Mouse (Mus musculus) embryonic facial prominence, embryonic 13.5 days (tissue): ENCODE measurements around the gene Rcbtb2. TPM values are rescaled to one million over a fixed set of nuclear protein-coding genes. Genes with fewer than 3 reads are reported as not detected.
A peak's percentile ranks its signal among the peaks of the same experiment; 100 is the strongest.

ENCODE experiments used
- ATAC-seq: fragments of 200-750 bp; cut with Nextera tagmentation; 2 replicates; pipeline ENCODE4 v1.8.0; 2017; ENCODE audit warnings: low read depth; ENCODE audit not compliant: insufficient number of reproducible peaks, insufficient read depth, low FRiP score, low TSS enrichment
- H3K27ac ChIP-seq: fragments of 300-500 bp; sonication (generic); 2 replicates; pipeline ENCODE4 v1.5.1; 2015; ENCODE audit warnings: moderate library complexity, mild to moderate bottlenecking, inconsistent platforms
- H3K27me3 ChIP-seq: fragments of 300-500 bp; sonication (generic); 2 replicates; pipeline ENCODE4 v1.6.1; 2015; ENCODE audit warnings: mild to moderate bottlenecking, inconsistent platforms
- H3K36me3 ChIP-seq: fragments of 300-500 bp; sonication (generic); 2 replicates; pipeline ENCODE4 v1.6.1; 2015; ENCODE audit warnings: mild to moderate bottlenecking, inconsistent platforms
- H3K4me1 ChIP-seq: fragments of 300-500 bp; sonication (generic); 2 replicates; pipeline ENCODE4 v1.6.1; 2015; ENCODE audit warnings: inconsistent platforms
- H3K4me2 ChIP-seq: fragments of 300-500 bp; sonication (generic); 2 replicates; pipeline ENCODE4 v1.6.1; 2015; ENCODE audit warnings: moderate library complexity, mild to moderate bottlenecking, inconsistent platforms
- H3K4me3 ChIP-seq: fragments of 300-500 bp; sonication (generic); 2 replicates; pipeline ENCODE4 v1.5.1; 2015; ENCODE audit warnings: mild to moderate bottlenecking, inconsistent platforms
- H3K9ac ChIP-seq: fragments of 300-500 bp; sonication (generic); 2 replicates; pipeline ENCODE4 v1.6.1; 2015; ENCODE audit warnings: mild to moderate bottlenecking, inconsistent platforms
- H3K9me3 ChIP-seq: fragments of 300-500 bp; sonication (generic); 2 replicates; pipeline ENCODE4 v1.6.1; 2016; ENCODE audit warnings: inconsistent platforms
- WGBS: fragments of 180-500 bp; shearing (Covaris S2); methylation state at CpG from one replicate; pipeline ENCODE4 v1.1.7; 2015; ENCODE audit warnings: mixed read lengths; 5-methylcytosine and 5-hydroxymethylcytosine counted together
- polyA plus RNA-seq: library from polyadenylated mRNA; unstranded; fragments of >200 nt; fragmentation: Nextera tagmentation; extraction: Ambion mirVana; gene quantifications from 2 replicates; pipeline ENCODE4 v1.2.1, GENCODE M21; 2015

Rcbtb2 gene
- polyA plus RNA-seq, 1 experiment from 2014 or later = 122 TPM

DNA sequence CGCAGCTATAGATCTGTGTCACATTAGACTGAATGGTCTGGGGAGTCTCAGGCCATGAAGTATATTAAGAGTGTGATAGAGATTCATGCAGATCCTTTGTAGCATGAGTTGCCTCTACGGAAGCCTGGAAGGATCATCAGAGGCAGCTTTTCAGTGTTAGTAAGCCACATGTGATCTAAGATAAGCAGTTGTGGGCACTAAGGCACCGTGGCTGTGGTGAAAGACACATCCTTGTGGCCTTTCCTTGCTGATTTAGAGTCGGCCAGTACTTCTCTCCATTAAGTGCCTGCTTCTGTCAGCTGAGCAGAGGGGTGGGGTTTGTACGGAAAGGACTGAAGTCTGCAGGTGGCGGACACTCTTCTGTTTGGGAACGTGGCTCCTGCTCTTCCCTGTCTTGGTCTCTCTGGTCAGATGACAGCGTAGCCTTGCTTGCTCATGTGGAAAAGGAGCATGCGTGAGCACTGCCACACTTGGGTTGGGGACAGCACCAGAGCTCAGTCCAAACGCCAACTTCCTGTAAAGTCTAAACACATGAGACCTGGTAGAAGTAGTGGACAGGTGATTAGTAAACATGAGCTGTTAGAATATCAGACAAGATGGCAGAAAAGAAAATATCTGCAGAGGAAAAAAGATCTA is 40.6 kb downstream of the Rcbtb2 start:
- 91% methylated on average over 10 of the region's 10 CpGs for WGBS
- peaks cover 90% of the 10 kb centered on the region for H3K36me3 ChIP-seq

DNA sequence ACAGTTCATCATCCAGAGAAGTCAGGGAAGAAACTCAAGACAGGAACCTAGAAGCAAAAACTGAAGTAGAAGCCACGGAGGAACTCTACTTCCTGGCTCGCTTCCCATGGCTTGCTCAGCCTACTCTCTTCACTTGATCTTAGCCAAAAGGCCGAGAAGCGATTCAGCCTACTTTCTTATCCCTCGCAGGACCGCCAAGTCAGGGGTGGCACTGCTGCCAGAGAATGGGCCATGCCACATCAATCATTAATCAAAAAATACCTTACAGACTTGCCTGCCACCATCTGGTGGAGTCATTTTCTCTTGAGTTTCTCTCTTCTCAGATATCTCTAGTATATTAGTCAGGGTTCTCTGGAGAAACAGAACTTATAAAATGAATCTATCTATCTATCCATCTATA is 42.3 kb downstream of the Rcbtb2 start:
- Histone ChIP-seq H3K9ac (no peak overlapping the region), H3K4me2 (no peak overlapping the region), H3K9me3 (no peaks in the 10 kb centered on the region), H3K4me1 (peaks cover 9% of the 10 kb centered on the region), H3K27me3 (no peaks in the 10 kb centered on the region), H3K36me3 (peaks cover 87% of the 10 kb centered on the region), H3K27ac (no peak overlapping the region), H3K4me3 (no peak overlapping the region)
- no peak for ATAC-seq
- 92% methylated on average over 6 of the region's 6 CpGs for WGBS

More for the DNA sequence above, 40.6 kb downstream of the Rcbtb2 start:
- H3K27me3 ChIP-seq = no peaks in the 10 kb centered on the region
- no peak overlapping the region for H3K27ac ChIP-seq
- no peak for ATAC-seq
- H3K9ac ChIP-seq = no peak overlapping the region
- no peaks in the 10 kb centered on the region for H3K9me3 ChIP-seq
- H3K4me1 ChIP-seq = peaks cover 9% of the 10 kb centered on the region
- no peak overlapping the region for H3K4me2 ChIP-seq
- no peak overlapping the region for H3K4me3 ChIP-seq

DNA sequence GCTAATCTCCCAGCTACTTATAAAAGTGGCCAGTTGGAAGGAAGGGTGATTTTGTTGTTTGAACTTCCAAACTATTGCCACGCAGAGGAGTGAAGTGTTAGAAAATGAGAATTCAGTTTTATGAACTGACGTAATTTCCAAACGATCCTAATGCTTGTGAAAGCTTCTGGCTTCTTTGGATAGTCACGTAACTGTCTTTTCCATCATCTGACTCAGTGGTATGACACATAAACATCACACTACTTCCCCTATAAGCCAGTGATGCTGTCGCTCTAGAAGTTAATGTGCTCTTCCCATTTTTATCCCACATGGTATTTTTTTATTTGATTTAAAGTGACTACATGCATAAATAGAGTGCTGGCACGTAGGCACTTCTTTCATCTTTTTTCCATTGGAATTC is 45.8 kb downstream of the Rcbtb2 start:
- H3K27ac ChIP-seq = no peak overlapping the region
- H3K4me1 ChIP-seq = no peaks in the 10 kb centered on the region
- H3K27me3 ChIP-seq = no peaks in the 10 kb centered on the region
- no peak overlapping the region for H3K4me2 ChIP-seq
- 93% methylated on average over 6 of the region's 6 CpGs for WGBS
- no peak overlapping the region for H3K9ac ChIP-seq
- ATAC-seq = no peak
- H3K36me3 ChIP-seq = peaks cover 95% of the 10 kb centered on the region
- no peak overlapping the region for H3K4me3 ChIP-seq
- H3K9me3 ChIP-seq = no peaks in the 10 kb centered on the region

DNA sequence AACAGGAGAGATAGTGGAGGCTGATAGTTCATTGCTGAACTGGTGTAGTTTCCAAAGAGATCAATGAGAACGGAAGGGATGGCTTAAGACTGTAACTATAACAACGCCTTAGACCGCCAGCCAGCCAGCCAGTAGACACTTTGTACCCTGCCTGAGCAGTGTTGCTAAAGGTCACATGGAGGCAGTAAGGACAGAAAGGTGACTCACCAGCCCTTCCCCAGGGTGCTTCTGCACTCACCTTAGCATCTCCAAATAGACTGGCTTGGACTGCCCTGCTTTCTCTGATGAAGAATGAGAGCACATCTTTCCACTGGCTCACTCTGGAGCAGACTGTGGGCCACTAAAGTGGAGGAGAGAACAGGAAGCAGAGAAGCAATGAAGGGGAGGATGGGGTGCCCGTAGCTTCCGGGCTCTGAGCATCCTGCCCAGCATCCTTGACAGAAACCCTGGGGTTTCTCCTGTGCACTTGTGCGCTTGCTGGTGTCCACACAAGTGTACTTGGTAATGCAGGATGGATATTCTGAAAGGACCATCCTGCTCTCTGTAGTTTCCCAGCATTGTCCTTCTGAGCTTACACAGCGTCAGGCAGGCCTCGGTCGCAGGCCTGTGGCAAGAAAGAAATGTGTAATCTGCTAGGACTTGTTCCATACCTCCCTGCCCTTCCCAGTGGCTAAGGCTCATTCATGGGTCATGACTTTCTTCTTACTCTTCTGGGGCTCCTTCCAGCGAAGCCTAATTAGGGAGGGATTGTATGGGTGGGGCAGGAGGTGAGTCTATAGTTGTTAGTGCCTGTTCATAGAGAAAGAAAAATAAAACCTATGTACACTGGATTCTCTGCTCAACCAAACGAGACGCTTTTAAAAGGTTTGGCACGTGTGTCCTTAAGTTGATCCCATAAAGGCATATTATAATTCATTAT is 47.3 kb downstream of the Rcbtb2 start:
- ATAC-seq = no peak

DNA sequence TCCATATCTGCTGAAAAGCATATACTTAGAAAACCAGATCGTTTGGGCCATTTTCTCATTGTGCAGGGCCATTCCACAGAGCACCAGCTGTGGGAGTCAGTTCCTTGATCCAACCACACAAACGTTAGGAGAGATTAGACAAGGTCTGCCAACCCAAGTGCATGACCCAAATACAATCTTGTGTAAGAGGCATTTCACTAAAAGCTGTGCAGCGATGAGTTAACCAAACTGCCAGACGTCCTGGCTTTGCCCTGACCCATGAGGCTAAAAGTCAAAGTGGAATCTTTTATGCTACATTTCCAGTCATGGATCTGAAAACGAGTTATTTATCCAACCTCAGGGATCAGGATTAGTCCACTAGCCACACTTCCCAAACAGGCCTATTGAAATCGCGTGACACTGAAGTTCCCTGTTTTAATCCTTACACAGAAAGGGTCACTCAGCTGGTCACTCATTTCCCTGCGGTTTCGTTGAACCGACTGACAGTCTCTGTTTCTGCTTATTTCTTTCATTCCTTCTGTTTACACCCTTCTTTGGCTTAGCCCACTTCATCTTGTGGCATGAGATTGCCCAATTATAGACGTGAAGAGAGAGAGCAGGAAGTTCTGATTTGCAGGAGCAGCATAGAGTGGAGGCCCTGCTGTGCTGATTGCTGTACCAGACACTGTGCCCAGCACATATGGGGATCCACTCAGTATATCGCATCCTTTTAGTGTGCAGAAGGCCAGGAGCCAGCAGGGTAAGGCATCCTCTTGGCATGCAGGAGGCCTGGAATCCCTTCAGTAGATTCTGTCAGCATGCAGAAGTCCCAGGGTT is 49.6 kb downstream of the Rcbtb2 start:
- H3K9me3 ChIP-seq = no peaks in the 10 kb centered on the region
- no peak overlapping the region for H3K4me3 ChIP-seq
- no peaks in the 10 kb centered on the region for H3K27me3 ChIP-seq
- ATAC-seq = no peak
- H3K4me2 ChIP-seq = no peak overlapping the region
- H3K36me3 ChIP-seq = peaks cover 96% of the 10 kb centered on the region
- no peak overlapping the region for H3K9ac ChIP-seq
- 81% methylated on average over 12 of the region's 12 CpGs for WGBS
- H3K4me1 ChIP-seq = peaks cover 11% of the 10 kb centered on the region
- H3K27ac ChIP-seq = no peak overlapping the region

More for the DNA sequence above, 47.3 kb downstream of the Rcbtb2 start:
- Histone ChIP-seq H3K27me3 (no peaks in the 10 kb centered on the region), H3K4me2 (no peak overlapping the region), H3K27ac (no peak overlapping the region), H3K9ac (no peak overlapping the region), H3K4me1 (peaks cover 11% of the 10 kb centered on the region), H3K9me3 (no peaks in the 10 kb centered on the region), H3K4me3 (no peak overlapping the region), H3K36me3 (peaks cover 95% of the 10 kb centered on the region)
- WGBS = 83% methylated on average over 13 of the region's 13 CpGs

DNA sequence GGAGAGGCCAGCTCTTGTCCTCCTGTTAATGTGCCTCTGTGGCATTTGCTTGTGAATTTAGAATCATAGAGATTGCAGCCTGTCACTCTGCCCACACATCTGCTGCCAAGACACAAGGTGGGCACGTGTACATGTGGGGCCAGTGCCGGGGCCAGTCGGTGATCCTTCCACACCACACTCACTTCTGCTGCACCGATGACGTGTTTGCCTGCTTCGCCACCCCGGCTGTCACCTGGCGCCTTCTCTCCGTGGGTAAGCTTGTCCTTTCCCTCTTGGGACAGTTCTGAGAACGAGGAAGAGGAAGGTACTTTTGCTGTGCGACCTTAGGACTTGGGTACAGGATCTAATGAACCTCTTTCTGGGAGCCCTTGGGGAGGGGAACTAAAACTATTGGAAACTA is 50.8 kb downstream of the Rcbtb2 start:
- no peak overlapping the region for H3K4me3 ChIP-seq
- no peaks in the 10 kb centered on the region for H3K27me3 ChIP-seq
- no peaks in the 10 kb centered on the region for H3K9me3 ChIP-seq
- H3K4me1 ChIP-seq = peaks cover 11% of the 10 kb centered on the region
- ATAC-seq = no peak
- 86% methylated on average over 11 of the region's 11 CpGs for WGBS
- no peak overlapping the region for H3K9ac ChIP-seq
- peaks cover 96% of the 10 kb centered on the region for H3K36me3 ChIP-seq
- no peak overlapping the region for H3K4me2 ChIP-seq
- H3K27ac ChIP-seq = no peak overlapping the region

DNA sequence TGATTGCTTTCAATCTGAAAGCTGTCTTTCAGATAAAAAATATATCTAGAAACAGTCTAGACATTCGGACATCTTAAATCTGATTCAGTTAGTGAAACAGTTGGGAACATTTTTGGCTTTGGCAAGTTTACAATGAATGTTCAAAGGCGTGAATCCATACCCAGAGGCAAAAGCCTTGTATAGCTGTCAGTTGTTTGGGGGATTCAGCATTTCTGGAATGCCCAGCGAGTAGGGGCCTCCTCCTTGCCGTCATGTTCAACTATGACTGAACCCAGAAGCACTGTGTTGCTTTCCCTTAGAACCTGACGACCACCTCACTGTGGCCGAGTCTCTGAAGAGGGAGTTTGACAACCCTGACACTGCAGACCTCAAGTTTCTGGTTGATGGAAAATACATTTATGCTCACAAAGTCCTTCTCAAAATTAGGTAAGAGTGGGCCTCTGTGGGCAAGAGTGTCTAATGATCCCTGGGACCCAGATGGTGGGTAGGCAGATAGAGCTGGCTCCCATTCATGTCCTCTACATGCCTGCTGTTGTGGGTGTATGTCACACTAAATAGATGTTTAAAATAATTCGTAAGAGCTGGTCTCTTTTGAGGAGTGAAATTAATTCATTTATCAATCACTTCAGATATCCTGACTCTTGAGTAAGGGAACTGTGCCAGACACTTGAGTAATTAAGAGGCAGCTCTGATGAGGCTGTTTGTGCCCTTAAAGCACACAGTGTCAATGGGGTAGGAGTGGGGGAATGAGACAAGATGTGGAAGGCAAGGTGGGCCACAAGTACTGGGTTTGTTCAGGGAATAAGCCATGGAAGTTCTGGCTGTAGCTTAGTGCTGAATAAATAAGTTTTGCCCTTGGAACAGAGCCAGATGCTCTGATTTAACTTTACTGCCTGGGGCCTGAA is 51.5 kb downstream of the Rcbtb2 start:
- no peaks in the 10 kb centered on the region for H3K9me3 ChIP-seq
- 62% methylated on average over 7 of the region's 7 CpGs for WGBS
- no peak overlapping the region for H3K4me3 ChIP-seq
- H3K9ac ChIP-seq = no peak overlapping the region
- peaks cover 99% of the 10 kb centered on the region for H3K36me3 ChIP-seq
- H3K4me1 ChIP-seq = peaks cover 11% of the 10 kb centered on the region
- ATAC-seq = no peak
- peak overlapping the region; percentile 33; the same call in 1 of the 2 replicates for H3K27ac ChIP-seq
- no peak overlapping the region for H3K4me2 ChIP-seq
- no peaks in the 10 kb centered on the region for H3K27me3 ChIP-seq

DNA sequence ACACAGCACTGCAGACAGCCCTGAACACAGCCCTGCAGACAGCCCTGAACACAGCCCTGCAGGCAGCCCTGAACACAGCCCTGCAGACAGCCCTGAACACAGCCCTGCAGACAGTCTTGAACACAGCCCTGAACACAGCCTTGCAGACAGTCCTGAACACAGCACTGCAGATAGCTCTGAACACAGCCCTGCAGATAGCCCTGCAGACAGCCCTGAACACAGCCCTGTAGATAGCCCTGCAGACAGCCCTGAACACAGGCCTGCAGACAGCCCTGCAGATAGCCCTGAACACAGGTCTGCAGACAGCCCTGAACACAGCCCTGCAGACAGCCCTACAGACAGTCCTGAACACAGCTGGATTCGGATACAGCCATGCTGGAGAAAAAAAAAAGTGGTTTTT is 52.2 kb downstream of the Rcbtb2 start:
- Histone ChIP-seq H3K4me2 (no peak overlapping the region), H3K27ac (peak overlapping the region; percentile 33; the same call in 1 of the 2 replicates), H3K27me3 (no peaks in the 10 kb centered on the region), H3K4me3 (no peak overlapping the region), H3K4me1 (peaks cover 11% of the 10 kb centered on the region), H3K36me3 (peaks cover 99% of the 10 kb centered on the region), H3K9ac (no peak overlapping the region), H3K9me3 (no peaks in the 10 kb centered on the region)
- WGBS = 82% methylated on average over 1 of the region's 1 CpGs
- no peak for ATAC-seq

DNA sequence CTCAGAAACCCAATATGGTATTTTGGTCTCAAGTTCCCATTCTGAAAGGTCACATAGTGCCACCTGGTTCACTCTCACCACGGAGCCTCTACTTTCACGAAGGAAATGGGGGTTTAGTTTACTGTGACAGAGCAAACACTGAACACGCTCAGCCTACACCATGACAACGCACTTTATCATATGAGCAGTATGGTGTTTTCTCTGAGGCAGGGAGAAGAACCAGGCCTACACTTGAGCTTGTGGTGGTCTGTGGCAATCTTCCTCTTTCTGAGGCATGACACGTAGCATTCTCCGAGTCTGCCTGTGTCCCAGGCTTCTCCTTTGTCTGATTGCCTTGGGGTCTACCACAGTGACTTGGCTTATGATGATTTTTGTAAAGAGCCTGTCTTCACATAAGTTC is 53.0 kb downstream of the Rcbtb2 start:
- H3K36me3 ChIP-seq = peaks cover 99% of the 10 kb centered on the region
- no peak for ATAC-seq

DNA sequence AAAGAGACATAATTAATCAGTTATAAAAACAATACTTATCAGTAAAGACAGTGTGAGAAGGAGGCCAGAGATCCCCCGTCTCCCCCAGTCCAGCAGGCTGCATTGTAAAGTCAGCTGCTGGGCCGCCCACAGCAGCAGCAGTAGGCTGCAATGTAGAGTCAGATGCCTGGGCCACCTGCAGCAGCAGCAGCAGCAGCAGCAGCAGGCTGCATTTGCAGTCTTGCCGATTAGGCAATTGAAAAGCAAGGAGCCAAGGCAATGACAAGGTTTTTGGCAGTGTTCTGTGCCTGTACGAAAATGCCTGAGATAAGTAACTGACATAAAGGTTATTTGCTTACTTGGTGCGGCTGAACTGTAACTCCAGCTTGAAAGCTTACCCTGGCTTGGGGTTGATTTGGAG is 53.4 kb downstream of the Rcbtb2 start:
- Histone ChIP-seq H3K9ac (no peak overlapping the region), H3K4me1 (peaks cover 16% of the 10 kb centered on the region), H3K9me3 (no peaks in the 10 kb centered on the region), H3K4me2 (no peak overlapping the region), H3K4me3 (no peak overlapping the region), H3K27me3 (no peaks in the 10 kb centered on the region), H3K36me3 (peaks cover 97% of the 10 kb centered on the region), H3K27ac (no peak overlapping the region)
- WGBS = 85% methylated on average over 5 of the region's 5 CpGs
- ATAC-seq = no peak

More for the DNA sequence above, 53.0 kb downstream of the Rcbtb2 start:
- Histone ChIP-seq H3K9me3 (no peaks in the 10 kb centered on the region), H3K27ac (no peak overlapping the region), H3K4me2 (no peak overlapping the region), H3K27me3 (no peaks in the 10 kb centered on the region), H3K4me3 (no peak overlapping the region), H3K4me1 (peaks cover 16% of the 10 kb centered on the region), H3K9ac (no peak overlapping the region)
- WGBS = 83% methylated on average over 6 of the region's 6 CpGs

DNA sequence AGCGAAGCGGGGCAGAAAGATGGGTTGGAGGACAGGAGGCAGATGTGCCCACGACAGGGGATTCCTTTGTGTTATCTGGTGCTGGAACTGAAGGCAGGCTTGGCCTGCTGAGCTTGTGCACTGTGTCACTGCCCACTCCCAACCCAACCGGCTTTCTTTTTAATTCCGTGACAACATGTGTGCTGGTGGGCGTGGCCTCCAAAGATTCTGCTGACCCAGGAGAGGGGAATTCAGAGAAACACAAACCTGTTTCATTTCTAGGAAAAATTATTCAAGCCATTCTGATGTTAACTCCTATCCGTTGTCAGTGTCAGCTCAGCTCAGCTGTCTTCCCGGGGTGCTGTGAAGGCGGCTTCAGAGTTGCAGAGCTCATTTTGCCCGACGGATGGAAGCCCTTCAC is 55.1 kb downstream of the Rcbtb2 start:
- Histone ChIP-seq H3K27ac (no peak overlapping the region), H3K4me2 (no peak overlapping the region), H3K27me3 (no peaks in the 10 kb centered on the region), H3K4me3 (no peak overlapping the region), H3K4me1 (peaks cover 16% of the 10 kb centered on the region), H3K9ac (no peak overlapping the region), H3K9me3 (no peaks in the 10 kb centered on the region), H3K36me3 (peaks cover 96% of the 10 kb centered on the region)
- no peak for ATAC-seq
- WGBS = 84% methylated on average over 11 of the region's 11 CpGs
